Mouse (Mus musculus): ENCODE results near the gene Klhl21. TPM values are rescaled to one million over a fixed set of nuclear protein-coding genes. Genes with fewer than 3 reads are reported as not detected.

Klhl21 gene
- polyA plus RNA-seq, 1 experiment from 2014 or later, result 23.2 TPM

- peak overlapping the region; percentile 99 for H3K4me2 ChIP-seq
- peak overlapping the region; percentile 90 for H3K4me3 ChIP-seq
- no peaks in the 10 kb centered on the region for H3K9me3 ChIP-seq
- no peak for ATAC-seq (ENCODE audit: extremely low read depth, insufficient number of reproducible peaks, low FRiP score, low TSS enrichment)
- no peak overlapping the region for H3K27ac ChIP-seq (replicated peaks)
- H3K36me3 ChIP-seq, result peaks cover 40% of the 10 kb centered on the region
- H3K9ac ChIP-seq, result peak overlapping the region; percentile 90
- WGBS, result 4% methylated on average over 25 of the region's 25 CpGs
- H3K27me3 ChIP-seq (replicated peaks), result no peaks in the 10 kb centered on the region
- H3K4me1 ChIP-seq, result peaks cover 14% of the 10 kb centered on the region
Observed at GRCm38 (mm10) chr4:152039831-152040310, 31.3 kb downstream of the Klhl21 start.

- Histone ChIP-seq H3K4me1 (peaks cover 14% of the 10 kb centered on the region), H3K4me2 (no peak overlapping the region), H3K4me3 (no peak overlapping the region), H3K36me3 (peaks cover 62% of the 10 kb centered on the region), H3K27me3 (replicated peaks) (no peaks in the 10 kb centered on the region), H3K27ac (replicated peaks) (no peak overlapping the region), H3K9ac (no peak overlapping the region), H3K9me3 (no peaks in the 10 kb centered on the region)
- no peak for ATAC-seq (ENCODE audit: extremely low read depth, insufficient number of reproducible peaks, low FRiP score, low TSS enrichment)
- 93% methylated on average over 22 of the region's 22 CpGs for WGBS
Observed at GRCm38 (mm10) chr4:152041924-152042641, 33.5 kb downstream of the Klhl21 start.

- H3K27me3 ChIP-seq (replicated peaks), result no peaks in the 10 kb centered on the region
- H3K4me2 ChIP-seq, result no peak overlapping the region
- WGBS, result 84% methylated on average over 3 of the region's 3 CpGs
- no peaks in the 10 kb centered on the region for H3K9me3 ChIP-seq
- peaks cover 14% of the 10 kb centered on the region for H3K4me1 ChIP-seq
- no peak overlapping the region for H3K9ac ChIP-seq
- no peak overlapping the region for H3K27ac ChIP-seq (replicated peaks)
- ATAC-seq (ENCODE audit: extremely low read depth, insufficient number of reproducible peaks, low FRiP score, low TSS enrichment), result no peak
- peaks cover 73% of the 10 kb centered on the region for H3K36me3 ChIP-seq
- H3K4me3 ChIP-seq, result no peak overlapping the region
Observed at GRCm38 (mm10) chr4:152043171-152043570, 34.6 kb downstream of the Klhl21 start.

- no peak overlapping the region for H3K4me3 ChIP-seq
- 80% methylated on average over 6 of the region's 6 CpGs for WGBS
- H3K4me1 ChIP-seq, result peaks cover 11% of the 10 kb centered on the region
- no peaks in the 10 kb centered on the region for H3K27me3 ChIP-seq (replicated peaks)
- H3K9me3 ChIP-seq, result no peaks in the 10 kb centered on the region
- no peak overlapping the region for H3K9ac ChIP-seq
- no peak overlapping the region for H3K27ac ChIP-seq (replicated peaks)
- H3K36me3 ChIP-seq, result peaks cover 86% of the 10 kb centered on the region
- ATAC-seq (ENCODE audit: extremely low read depth, insufficient number of reproducible peaks, low FRiP score, low TSS enrichment), result no peak
- H3K4me2 ChIP-seq, result no peak overlapping the region
Observed at GRCm38 (mm10) chr4:152044609-152045008, 36.0 kb downstream of the Klhl21 start.

- Histone ChIP-seq H3K4me1 (peaks cover 8% of the 10 kb centered on the region), H3K4me2 (no peak overlapping the region), H3K36me3 (peaks cover 44% of the 10 kb centered on the region), H3K27ac (replicated peaks) (no peak overlapping the region), H3K9ac (no peak overlapping the region), H3K27me3 (replicated peaks) (no peaks in the 10 kb centered on the region), H3K4me3 (no peak overlapping the region), H3K9me3 (no peaks in the 10 kb centered on the region)
- no peak for ATAC-seq (ENCODE audit: extremely low read depth, insufficient number of reproducible peaks, low FRiP score, low TSS enrichment)
- WGBS, result 75% methylated on average over 9 of the region's 9 CpGs
Observed at GRCm38 (mm10) chr4:152062390-152063110, 53.9 kb downstream of the Klhl21 start.

GRCm38 (mm10) chr4:152067280-152067679, 58.7 kb downstream of the Klhl21 start:
- ATAC-seq (ENCODE audit: extremely low read depth, insufficient number of reproducible peaks, low FRiP score, low TSS enrichment), result no peak

More at GRCm38 (mm10) chr4:152067280-152067679, 58.7 kb downstream of the Klhl21 start:
- Histone ChIP-seq H3K27me3 (replicated peaks) (no peaks in the 10 kb centered on the region), H3K27ac (replicated peaks) (no peak overlapping the region), H3K4me2 (no peak overlapping the region), H3K4me1 (peaks cover 12% of the 10 kb centered on the region), H3K4me3 (no peak overlapping the region), H3K9ac (no peak overlapping the region), H3K36me3 (peaks cover 4% of the 10 kb centered on the region; the same call in 1 of the 2 replicates), H3K9me3 (no peaks in the 10 kb centered on the region)

Other genes starting within 250 kb of the Klhl21 start
- 118 and 142 TPM in 2 replicates for gene Camta1, start 146.9 kb upstream of the Klhl21 start, polyA plus RNA-seq (2015; fragmentation: Nextera tagmentation; extraction: Ambion mirVana)
- 57.1 and 59.2 TPM in 2 replicates for gene Dnajc11, start 75.1 kb upstream of the Klhl21 start, polyA plus RNA-seq (2015; fragmentation: Nextera tagmentation; extraction: Ambion mirVana)
- gene Thap3, start 19.8 kb upstream of the Klhl21 start, polyA plus RNA-seq (2015; fragmentation: Nextera tagmentation; extraction: Ambion mirVana), result 26.1 and 28.0 TPM in 2 replicates
- 17.8 and 18.3 TPM in 2 replicates for gene Phf13, start 12.5 kb upstream of the Klhl21 start, polyA plus RNA-seq (2015; fragmentation: Nextera tagmentation; extraction: Ambion mirVana)
- gene Zbtb48, start 18.9 kb downstream of the Klhl21 start, polyA plus RNA-seq (2015; fragmentation: Nextera tagmentation; extraction: Ambion mirVana), result 10.0 and 11.6 TPM in 2 replicates
- gene Tas1r1, start 29.8 kb downstream of the Klhl21 start, polyA plus RNA-seq (2015; fragmentation: Nextera tagmentation; extraction: Ambion mirVana), result 0.11 TPM in 1 of 2 replicates, not detected in the other
- gene Nol9, start 30.5 kb downstream of the Klhl21 start, polyA plus RNA-seq (2015; fragmentation: Nextera tagmentation; extraction: Ambion mirVana), result 17.2 and 18.1 TPM in 2 replicates
- 11.6 and 12.7 TPM in 2 replicates for gene Plekhg5, start 63.7 kb downstream of the Klhl21 start, polyA plus RNA-seq (2015; fragmentation: Nextera tagmentation; extraction: Ambion mirVana)
- gene Tnfrsf25, start 107.1 kb downstream of the Klhl21 start, polyA plus RNA-seq (2015; fragmentation: Nextera tagmentation; extraction: Ambion mirVana), result 0.73 and 0.80 TPM in 2 replicates
- 0.87 and 1.1 TPM in 2 replicates for gene Espn, start 143.6 kb downstream of the Klhl21 start, polyA plus RNA-seq (2015; fragmentation: Nextera tagmentation; extraction: Ambion mirVana)
- gene Hes2, start 150.1 kb downstream of the Klhl21 start, polyA plus RNA-seq (2015; fragmentation: Nextera tagmentation; extraction: Ambion mirVana), result not detected in 2 replicates
- gene Acot7, start 169.3 kb downstream of the Klhl21 start, polyA plus RNA-seq (2015; fragmentation: Nextera tagmentation; extraction: Ambion mirVana), result 73.9 and 84.7 TPM in 2 replicates